Comparison of ENCODE assay signal across 8 mouse cellular contexts in the genomic region with DNA sequence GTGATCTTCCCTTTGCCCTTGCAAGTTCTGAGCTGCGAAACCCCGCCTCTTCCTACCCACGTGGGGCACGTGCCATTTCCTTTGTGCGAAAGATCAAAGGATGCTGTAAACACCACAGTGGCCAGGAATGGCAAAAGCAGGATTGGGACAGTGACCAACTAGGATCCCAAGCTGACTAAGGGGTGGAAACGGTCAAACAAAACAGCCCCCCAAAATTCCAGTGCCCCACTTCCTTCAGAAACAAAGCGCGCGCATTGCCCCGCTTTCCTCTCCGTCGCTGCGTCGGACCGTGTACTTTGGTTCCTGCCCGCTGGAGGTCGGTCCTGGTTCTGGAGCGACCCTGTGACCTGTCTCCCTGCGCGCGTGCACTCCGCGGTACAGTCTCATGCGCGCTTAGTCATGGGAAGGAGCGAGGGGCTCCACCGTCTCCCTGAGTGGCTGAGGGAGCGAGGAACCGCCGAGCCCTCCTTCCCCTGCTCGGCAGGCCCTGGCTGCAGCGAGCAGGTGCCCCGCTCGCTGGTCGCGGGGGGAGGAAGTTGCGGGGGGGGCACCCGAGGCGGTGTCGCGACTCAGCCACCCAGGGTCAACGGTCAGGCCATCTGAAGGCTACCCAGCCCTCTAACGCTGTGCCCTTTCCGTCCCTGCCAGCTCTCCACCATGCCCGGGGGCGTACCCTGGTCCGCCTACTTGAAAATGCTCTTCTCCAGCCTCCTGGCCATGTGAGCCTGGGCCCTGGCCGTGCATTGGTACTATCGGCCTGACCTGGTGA. TPM values are rescaled to one million over a fixed set of nuclear protein-coding genes. Genes with fewer than 3 reads are reported as not detected.
A peak's percentile ranks its signal among the peaks of the same experiment; 100 is the strongest.
DNase-seq lines count a peak whose midpoint lies in the region; ATAC-seq and TF ChIP-seq lines count a peak whose summit lies in the region.
"Not testable (repeated sequence)": the region's sequence is repeated elsewhere in the genome, so short reads cannot be mapped to it uniquely, and the experiment has no call there.

A gene (plus strand): TSS at position 410 of the 769 bp plus-strand sequence.

- H3K4me3 ChIP-seq in bone marrow, adult 2 months (replicated peaks; ENCODE audit: control insufficient read depth, low read depth, low read length) = peak within 1 kb of the TSS; percentile 73
- H3K4me3 ChIP-seq in embryonic facial prominence, embryonic 14.5 days (ENCODE audit: low read depth, low read length) = peak within 1 kb of the TSS; percentile 54
- peak within 1 kb of the TSS; percentile 28 for H3K4me3 ChIP-seq in heart, adult 2 months
- H3K4me3 ChIP-seq in limb, embryonic 13.5 days = peak within 1 kb of the TSS; percentile 60
- H3K4me3 ChIP-seq in midbrain, embryonic 14.5 days (replicated peaks; ENCODE audit: low read depth, low read length) = peak within 1 kb of the TSS; percentile 55
- H3K4me3 ChIP-seq in spleen, adult 2 months (ENCODE audit: extremely low read depth, insufficient read depth, insufficient read length) = peak within 1 kb of the TSS; percentile 88

- intact Hi-C loops in heart, adult 2 months (cut with DNase I) = not testable (repeated sequence)

- H3K36me3 ChIP-seq in embryonic facial prominence, embryonic 14.5 days (ENCODE audit: control insufficient read depth, insufficient read depth, low read length); heart, adult 2 months (ENCODE audit: control insufficient read depth, insufficient read depth, low read length); limb, embryonic 13.5 days; midbrain, embryonic 14.5 days (ENCODE audit: control insufficient read depth, insufficient read depth, low read length); spleen, adult 2 months (ENCODE audit: control insufficient read depth, insufficient read depth, low read length): not testable (repeated sequence)

- H3K4me2 ChIP-seq in embryonic facial prominence, embryonic 14.5 days (ENCODE audit: low read depth, low read length) = peak within 1 kb of the TSS; percentile 75
- H3K4me2 ChIP-seq in limb, embryonic 13.5 days (replicated peaks) = peak within 1 kb of the TSS; percentile 80
- peak within 1 kb of the TSS; percentile 73 for H3K4me2 ChIP-seq in midbrain, embryonic 14.5 days (ENCODE audit: low read length)

- peak; percentile 59 for DNase-seq in A20 (ENCODE audit: low read depth, low spot score)
- peak; percentile 56 for DNase-seq in embryonic facial prominence, embryonic 14.5 days (ENCODE audit: low spot score)
- peak; percentile 27 to 28 for DNase-seq in heart, adult 2 months
- peak; percentile 23 to 40 for DNase-seq in kidney, adult 8-10 months
- peak; percentile 83 for DNase-seq in midbrain, embryonic 14.5 days
- DNase-seq in spleen, adult 2 months (ENCODE audit: low read depth in 1 of 2, low spot score in 2 of 2) = peak; percentile 22 to 28

- peak within 1 kb of the TSS; percentile 71 for H3K9ac ChIP-seq in embryonic facial prominence, embryonic 14.5 days (ENCODE audit: low read depth, low read length)
- H3K9ac ChIP-seq in heart, adult 2 months (ENCODE audit: low read depth, low read length) = peak within 1 kb of the TSS; percentile 62
- H3K9ac ChIP-seq in limb, embryonic 13.5 days = peak within 1 kb of the TSS; percentile 79
- H3K9ac ChIP-seq in midbrain, embryonic 14.5 days (replicated peaks; ENCODE audit: low read length) = peak within 1 kb of the TSS; percentile 85

- 1% methylated on average over 49 of the region's 49 CpGs for whole genome bisulfite sequencing in bone marrow, adult 2 months
- WGBS in embryonic facial prominence, embryonic 14.5 days = 1% methylated on average over 23 of the region's 49 CpGs
- 3% methylated on average over 48 of the region's 49 CpGs for WGBS in heart, adult 2 months
- 1% methylated on average over 37 of the region's 49 CpGs for WGBS in limb, embryonic 13.5 days
- WGBS in midbrain, embryonic 14.5 days = 4% methylated on average over 48 of the region's 49 CpGs
- WGBS in spleen, adult 2 months = 1% methylated on average over 49 of the region's 49 CpGs

- TF ChIP-seq EP300 in heart, adult 2 months (IDR thresholded peaks at IDR 0.05; ENCODE audit: insufficient read depth, low read depth, low read length) = not testable (repeated sequence)

- ATAC-seq in embryonic facial prominence, embryonic 14.5 days (ENCODE audit: low read depth) = peak; percentile 91
- peak; percentile 92 for ATAC-seq in limb, embryonic 13.5 days (ENCODE audit: low FRiP score, low read depth)
- ATAC-seq in midbrain, embryonic 14.5 days (ENCODE audit: low FRiP score, low TSS enrichment) = peak; percentile 96

- TF ChIP-seq CTCF in bone marrow, adult 2 months (IDR thresholded peaks at IDR 0.05; ENCODE audit: control insufficient read depth, insufficient read depth, low read length); heart, adult 2 months (IDR thresholded peaks at IDR 0.05); spleen, adult 2 months (IDR thresholded peaks at IDR 0.05; ENCODE audit: extremely low read depth, insufficient read depth, insufficient read length, insufficient replicate concordance): not testable (repeated sequence)

- not testable (repeated sequence) for H3K9me3 ChIP-seq in embryonic facial prominence, embryonic 14.5 days (ENCODE audit: control insufficient read depth, low read length); limb, embryonic 13.5 days; midbrain, embryonic 14.5 days (ENCODE audit: control insufficient read depth, low read length)

- not testable (repeated sequence) for H3K4me1 ChIP-seq in bone marrow, adult 2 months (ENCODE audit: control insufficient read depth, insufficient read depth, low read length); embryonic facial prominence, embryonic 14.5 days (ENCODE audit: control insufficient read depth, insufficient read depth, low read length); heart, adult 2 months (ENCODE audit: control insufficient read depth, insufficient read depth, low read length); limb, embryonic 13.5 days; midbrain, embryonic 14.5 days (ENCODE audit: control insufficient read depth, insufficient read depth, low read length); spleen, adult 2 months (ENCODE audit: control insufficient read depth, insufficient read depth, insufficient read length)

- not testable (repeated sequence) for H3K27me3 ChIP-seq in embryonic facial prominence, embryonic 14.5 days (replicated peaks; ENCODE audit: control insufficient read depth, insufficient read depth, low read length); heart, adult 2 months (ENCODE audit: control insufficient read depth, insufficient read depth, low read length); limb, embryonic 13.5 days; midbrain, embryonic 14.5 days (ENCODE audit: control insufficient read depth, insufficient read depth, low read length); spleen, adult 2 months (ENCODE audit: control insufficient read depth, insufficient read depth, low read length)

- TF ChIP-seq POLR2A in bone marrow, adult 2 months (IDR thresholded peaks at IDR 0.05; ENCODE audit: borderline replicate concordance, control insufficient read depth, low read depth, low read length) = peak; percentile 46; the same call in 1 of the 2 replicates
- TF ChIP-seq POLR2A in heart, adult 2 months (IDR thresholded peaks at IDR 0.05; ENCODE audit: insufficient read depth, low read depth, low read length); spleen, adult 2 months (IDR thresholded peaks at IDR 0.05; ENCODE audit: low read depth, low read length): not testable (repeated sequence)

- not testable (repeated sequence) for H3K79me2 ChIP-seq in heart, adult 2 months (replicated peaks; ENCODE audit: control insufficient read depth, insufficient read depth, low read length)

- H3K27ac ChIP-seq in bone marrow, adult 2 months (ENCODE audit: control insufficient read depth, insufficient read depth, low read depth, low read length, poor library complexity); embryonic facial prominence, embryonic 14.5 days (replicated peaks; ENCODE audit: low read depth, low read length); heart, adult 2 months: not testable (repeated sequence)
- peak within 1 kb of the TSS; percentile 22 for H3K27ac ChIP-seq in limb, embryonic 13.5 days
- H3K27ac ChIP-seq in midbrain, embryonic 14.5 days (replicated peaks; ENCODE audit: low read depth, low read length) = peak within 1 kb of the TSS; percentile 81
- H3K27ac ChIP-seq in spleen, adult 2 months (ENCODE audit: insufficient read depth, low read length) = peak within 1 kb of the TSS; percentile 86

RNA-seq across cellular contexts. Expression of the gene that starts here (rescaled TPM):
- 19.2 and 22.5 TPM in 2 replicates for polyA plus RNA-seq in bone marrow, adult 2 months (2011; ENCODE audit: insufficient read depth, insufficient read length, low replicate concordance, missing spikeins)
- 68.0 and 75.0 TPM in 2 replicates for polyA plus RNA-seq in embryonic facial prominence, embryonic 14.5 days (2014; fragmentation: Nextera tagmentation; extraction: Ambion mirVana)
- 10 to 100 TPM; 12.6 to 14.0 TPM for total RNA-seq in heart, adult 2 months (2021)
- polyA plus RNA-seq in heart, adult 2 months (2012; rRNA removed) = 7.0 and 12.9 TPM in 2 replicates
- 82.6 and 86.8 TPM in 2 replicates for polyA plus RNA-seq in limb, embryonic 13.5 days (2015; fragmentation: Nextera tagmentation; extraction: Ambion mirVana)
- 66.7 and 78.1 TPM in 2 replicates for polyA plus RNA-seq in midbrain, embryonic 14.5 days (2014; fragmentation: Nextera tagmentation; extraction: Ambion mirVana)
- 6.0 and 6.1 TPM in 2 replicates for polyA plus RNA-seq in spleen, adult 2 months (2012; rRNA removed)

Comparison
In these comparisons a context has a peak if more than half of its experiments do, and no peak if none do; other contexts are left out.
1. DNase-seq: peak in every context shown above with its lines; median percentile 83 in midbrain, embryonic 14.5 days; 59 in A20; 56 in embryonic facial prominence, embryonic 14.5 days; 32 in kidney, adult 8-10 months; 28 in heart, adult 2 months; 25 in spleen, adult 2 months.
2. H3K4me3 ChIP-seq: peak in every context shown above with its lines; median percentile 88 in spleen, adult 2 months; 73 in bone marrow, adult 2 months; 60 in limb, embryonic 13.5 days; 55 in midbrain, embryonic 14.5 days; 54 in embryonic facial prominence, embryonic 14.5 days; 28 in heart, adult 2 months.